11 mouse cellular contexts compared by ENCODE assay signal in the genomic region with DNA sequence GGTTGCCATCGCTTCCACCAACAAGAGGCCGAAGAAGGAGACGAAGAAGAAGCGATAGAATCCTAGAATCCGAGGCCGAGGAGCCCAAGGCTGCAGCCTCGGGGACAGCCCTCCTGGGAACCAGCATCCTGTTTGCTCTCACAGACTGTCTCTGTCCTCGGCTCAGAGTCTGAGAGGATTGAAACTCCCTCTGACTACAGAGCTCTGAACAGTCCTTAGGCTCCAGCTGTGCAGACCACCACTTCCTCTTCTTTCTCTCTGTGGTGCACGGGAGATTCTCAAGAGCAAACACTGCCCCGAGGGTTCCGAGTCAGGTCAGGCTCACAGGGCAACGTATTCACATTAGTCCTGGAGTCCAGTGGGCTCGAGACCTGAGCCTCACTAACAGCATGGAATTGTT. TPM values are rescaled to one million over a fixed set of nuclear protein-coding genes. Genes with fewer than 3 reads are reported as not detected.
DNase-seq lines count a peak whose midpoint lies in the region; ATAC-seq lines count a peak whose summit lies in the region.
"Had no signal": no experiment of that assay in that cellular context is flagged by ENCODE, and none has a peak within 500 bp of the region (broad histone marks: within the 10 kb centered on the region; RNA-seq: fewer than 3 reads in every experiment).

No protein-coding gene starts in this region.

- no peak overlapping the region for H3K4me2 ChIP-seq in lung, embryonic 16.5 days (ENCODE audit: low read depth, low read length)
- H3K4me2 ChIP-seq in forebrain, embryonic 14.5 days (ENCODE audit: low read length), result no peak overlapping the region
- no peak overlapping the region for H3K4me2 ChIP-seq in midbrain, embryonic 12.5 days (replicated peaks)

- no peak for ATAC-seq in lung, embryonic 16.5 days (ENCODE audit: low read depth)
- no peak for ATAC-seq in forebrain, embryonic 14.5 days
- no peak for ATAC-seq in midbrain, embryonic 12.5 days (ENCODE audit: low FRiP score, low read depth)

- peaks cover 39% of the 10 kb centered on the region for H3K4me1 ChIP-seq in lung, embryonic 16.5 days (replicated peaks; ENCODE audit: control insufficient read depth, insufficient read depth, low read length)
- no peaks in the 10 kb centered on the region for H3K4me1 ChIP-seq in forebrain, embryonic 14.5 days (ENCODE audit: control insufficient read depth, insufficient read depth, low read length)
- H3K4me1 ChIP-seq in midbrain, embryonic 12.5 days, result no peaks in the 10 kb centered on the region; the same call in 1 of the 2 replicates

- H3K9me3 ChIP-seq in lung, embryonic 16.5 days (ENCODE audit: control insufficient read depth, low read length), result no peaks in the 10 kb centered on the region
- H3K9me3 ChIP-seq in forebrain, embryonic 14.5 days (replicated peaks; ENCODE audit: control insufficient read depth, low read length), result 0 out of 2 replicates have a peak, but pooled peaks cover 2% of the 10 kb centered on the region
- H3K9me3 ChIP-seq in midbrain, embryonic 12.5 days, result peaks cover 4% of the 10 kb centered on the region; the same call in 1 of the 2 replicates

- H3K9ac ChIP-seq in lung, embryonic 16.5 days (ENCODE audit: low read length), result peak overlapping the region; percentile 52
- H3K9ac ChIP-seq in forebrain, embryonic 14.5 days (ENCODE audit: low read length), result no peak overlapping the region
- no peak overlapping the region for H3K9ac ChIP-seq in midbrain, embryonic 12.5 days (replicated peaks)

- WGBS in lung, embryonic 16.5 days, result 52% methylated on average over 13 of the region's 13 CpGs
- 71% methylated on average over 13 of the region's 13 CpGs for WGBS in forebrain, embryonic 14.5 days
- 54% methylated on average over 13 of the region's 13 CpGs for WGBS in midbrain, embryonic 12.5 days

- peaks cover 4% of the 10 kb centered on the region; the same call in 1 of the 2 replicates for H3K36me3 ChIP-seq in lung, embryonic 16.5 days (ENCODE audit: control insufficient read depth, insufficient read depth, low read length)
- H3K36me3 ChIP-seq in forebrain, embryonic 14.5 days (ENCODE audit: control insufficient read depth, insufficient read depth, low read length), result peaks cover 40% of the 10 kb centered on the region
- H3K36me3 ChIP-seq in midbrain, embryonic 12.5 days, result peaks cover 41% of the 10 kb centered on the region

- H3K27me3 ChIP-seq in lung, embryonic 16.5 days (ENCODE audit: control insufficient read depth, insufficient read depth, low read depth, low read length), result no peaks in the 10 kb centered on the region
- no peaks in the 10 kb centered on the region for H3K27me3 ChIP-seq in forebrain, embryonic 14.5 days (replicated peaks; ENCODE audit: control insufficient read depth, insufficient read depth, low read length)
- no peaks in the 10 kb centered on the region for H3K27me3 ChIP-seq in midbrain, embryonic 12.5 days

- no peak for DNase-seq in lung, postnatal 14 days
- DNase-seq in forebrain, embryonic 14.5 days (ENCODE audit: low spot score), result no peak
- DNase-seq in thymus, postnatal 25 days, result peak; percentile 25
- no peak for DNase-seq in cerebellum, postnatal 36 days
- no peak for DNase-seq in kidney, postnatal 14 days
- DNase-seq: cerebellum, adult 8-10 months; gastrocnemius, postnatal 14 days; right cerebral cortex, postnatal 25 days had no signal

- no peak overlapping the region for H3K4me3 ChIP-seq in lung, embryonic 16.5 days (ENCODE audit: low read length)
- no peak overlapping the region for H3K4me3 ChIP-seq in forebrain, embryonic 14.5 days (ENCODE audit: low read depth, low read length)
- H3K4me3 ChIP-seq in midbrain, embryonic 12.5 days, result no peak overlapping the region

- peak overlapping the region; percentile 94 for H3K27ac ChIP-seq in lung, embryonic 16.5 days (ENCODE audit: low read length)
- H3K27ac ChIP-seq in forebrain, embryonic 14.5 days (ENCODE audit: low read depth, low read length), result peak overlapping the region; percentile 48; the same call in 1 of the 2 replicates
- H3K27ac ChIP-seq in midbrain, embryonic 12.5 days (replicated peaks), result 0 out of 2 replicates have a peak overlapping the region, but pooled peaks have one; percentile 27
- H3K27ac ChIP-seq: macrophage had no signal

RNA-seq across cellular contexts. Expression of a gene that starts 22.3 kb away (rescaled TPM):
- polyA plus RNA-seq in lung, embryonic 16.5 days (2015; fragmentation: Nextera tagmentation; extraction: Ambion mirVana), result 20.9 and 21.1 TPM in 2 replicates
- polyA plus RNA-seq in forebrain, embryonic 14.5 days (2014; fragmentation: Nextera tagmentation; extraction: Ambion mirVana), result 30.1 and 31.0 TPM in 2 replicates
- 33.5 and 36.6 TPM in 2 replicates for polyA plus RNA-seq in midbrain, embryonic 12.5 days (2016; fragmentation: Nextera tagmentation; extraction: Ambion mirVana)

RNA-seq across cellular contexts. Expression of a gene that starts 28.6 kb away (rescaled TPM):
- polyA plus RNA-seq in lung, embryonic 16.5 days (2015; fragmentation: Nextera tagmentation; extraction: Ambion mirVana), result 85.3 and 86.3 TPM in 2 replicates
- 72.7 and 78.5 TPM in 2 replicates for polyA plus RNA-seq in forebrain, embryonic 14.5 days (2014; fragmentation: Nextera tagmentation; extraction: Ambion mirVana)
- 66.5 and 75.6 TPM in 2 replicates for polyA plus RNA-seq in midbrain, embryonic 12.5 days (2016; fragmentation: Nextera tagmentation; extraction: Ambion mirVana)

RNA-seq across cellular contexts. Expression of a gene that starts 48.7 kb away (rescaled TPM):
- not detected in 2 replicates for polyA plus RNA-seq in lung, embryonic 16.5 days (2015; fragmentation: Nextera tagmentation; extraction: Ambion mirVana)
- 1.1 and 2.5 TPM in 2 replicates for polyA plus RNA-seq in forebrain, embryonic 14.5 days (2014; fragmentation: Nextera tagmentation; extraction: Ambion mirVana)
- 1.0 and 1.1 TPM in 2 replicates for polyA plus RNA-seq in midbrain, embryonic 12.5 days (2016; fragmentation: Nextera tagmentation; extraction: Ambion mirVana)
- polyA plus RNA-seq: macrophage had no signal

Comparison
In these comparisons a context has a peak if more than half of its experiments do, and no peak if none do; other contexts are left out.
1. H3K27ac ChIP-seq: peak in every context shown above with its lines; median percentile 94 in lung, embryonic 16.5 days; 48 in forebrain, embryonic 14.5 days; 27 in midbrain, embryonic 12.5 days.